Mouse (Mus musculus) Muller cell, postnatal 12 days (primary cell): ENCODE measurements around the gene Csmd2.

ENCODE experiments used
- DNase-seq: peaks from one replicate; pipeline ENCODE4 v3.0.0-alpha.2; 2015; ENCODE audit errors: inconsistent ontology term

The Csmd2 gene

GRCm38 (mm10) chr4:128241075-128241853 is 253.6 kb downstream of the Csmd2 start:
- peak; percentile 15 for DNase-seq

DNA sequence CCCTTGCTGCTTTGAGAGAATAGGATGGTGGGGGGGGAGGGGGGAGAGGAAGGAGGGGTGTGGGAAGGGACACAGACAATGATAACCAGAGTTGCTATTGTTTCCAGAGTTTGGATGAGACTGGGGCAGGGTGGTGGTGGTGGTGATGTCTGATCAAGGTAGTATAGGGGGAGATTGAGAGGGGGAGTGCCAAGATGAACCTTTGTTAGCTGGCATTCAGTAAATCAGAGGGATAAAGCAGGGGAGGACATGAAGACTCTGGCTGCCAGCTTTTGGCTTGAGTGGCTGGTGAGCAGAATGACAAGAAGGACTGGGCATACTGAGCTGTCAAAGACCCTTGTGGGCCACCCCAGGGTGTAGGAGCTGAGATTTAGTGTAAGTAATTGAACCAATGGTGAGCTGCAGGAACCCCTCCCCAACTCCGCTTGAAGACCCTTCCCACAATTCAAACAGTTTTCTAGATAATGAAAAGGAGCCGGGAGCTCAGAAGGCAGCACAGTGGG is 254.2 kb downstream of the Csmd2 start:
- DNase-seq = no peak

GRCm38 (mm10) chr4:128245201-128245600 is 257.5 kb downstream of the Csmd2 start:
- DNase-seq = no peak

GRCm38 (mm10) chr4:128248676-128249075 is 261.0 kb downstream of the Csmd2 start:
- DNase-seq = peak; percentile 22

DNA sequence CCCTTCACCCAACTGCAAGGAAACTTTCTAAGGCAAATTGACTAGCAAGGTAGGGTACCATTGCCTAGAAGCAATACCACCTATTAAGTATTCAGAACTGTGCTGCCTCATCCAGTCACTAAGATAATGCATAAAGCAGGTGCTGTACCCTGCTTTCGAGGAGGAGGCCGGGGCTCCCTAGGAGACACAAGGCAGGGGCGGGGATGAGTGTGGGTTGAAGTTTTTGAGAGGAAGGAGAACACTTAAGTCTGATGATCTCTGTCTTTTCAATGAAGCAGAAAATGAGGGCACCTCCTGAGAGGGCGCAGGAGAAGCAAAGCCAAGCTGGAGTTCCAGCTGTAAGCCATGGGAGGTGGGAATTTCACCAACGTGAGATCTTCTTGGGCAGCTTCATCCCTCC is 271.6 kb downstream of the Csmd2 start:
- DNase-seq = no peak

DNA sequence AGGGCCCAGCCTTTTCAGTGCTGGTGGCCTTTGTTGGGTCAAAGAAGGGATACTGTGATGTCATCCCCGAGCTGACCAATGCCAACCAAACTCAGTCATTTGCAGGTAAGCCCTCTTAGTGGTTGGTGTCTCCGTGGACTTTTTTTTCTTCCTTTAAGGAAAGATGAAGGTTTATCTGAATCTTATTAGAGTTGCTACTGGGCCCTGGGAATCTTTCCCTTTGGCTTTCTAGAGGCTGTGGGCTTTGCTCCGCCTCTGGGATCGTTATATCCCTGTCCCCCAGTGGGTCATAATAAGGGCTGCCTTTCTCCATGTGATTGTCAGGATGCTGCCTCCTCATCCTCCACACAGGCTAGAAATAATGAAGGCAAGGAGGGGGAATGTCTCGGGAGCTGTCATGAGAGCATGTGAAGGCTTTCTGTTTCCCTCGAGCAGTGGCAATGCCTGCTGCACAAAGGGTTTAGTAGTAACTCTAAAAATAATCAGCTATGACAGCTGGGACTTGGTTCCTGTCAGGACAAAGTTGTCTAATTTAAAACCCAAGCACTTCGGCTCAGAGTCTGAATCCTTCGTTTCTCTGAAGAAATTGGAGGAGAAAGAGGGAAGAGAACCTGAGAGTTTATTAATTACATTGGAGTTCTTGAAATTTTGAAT is 273.4 kb downstream of the Csmd2 start, which contains the start of gene Hmgb4:
TSS of gene Hmgb4 (minus strand) at position 51 of the 654 bp plus-strand sequence.
- no peak for DNase-seq

GRCm38 (mm10) chr4:128264491-128264890 is 276.8 kb downstream of the Csmd2 start:
- no peak for DNase-seq

- DNase-seq = no peak
Observed at GRCm38 (mm10) chr4:128265341-128265740, 277.7 kb downstream of the Csmd2 start.

DNA sequence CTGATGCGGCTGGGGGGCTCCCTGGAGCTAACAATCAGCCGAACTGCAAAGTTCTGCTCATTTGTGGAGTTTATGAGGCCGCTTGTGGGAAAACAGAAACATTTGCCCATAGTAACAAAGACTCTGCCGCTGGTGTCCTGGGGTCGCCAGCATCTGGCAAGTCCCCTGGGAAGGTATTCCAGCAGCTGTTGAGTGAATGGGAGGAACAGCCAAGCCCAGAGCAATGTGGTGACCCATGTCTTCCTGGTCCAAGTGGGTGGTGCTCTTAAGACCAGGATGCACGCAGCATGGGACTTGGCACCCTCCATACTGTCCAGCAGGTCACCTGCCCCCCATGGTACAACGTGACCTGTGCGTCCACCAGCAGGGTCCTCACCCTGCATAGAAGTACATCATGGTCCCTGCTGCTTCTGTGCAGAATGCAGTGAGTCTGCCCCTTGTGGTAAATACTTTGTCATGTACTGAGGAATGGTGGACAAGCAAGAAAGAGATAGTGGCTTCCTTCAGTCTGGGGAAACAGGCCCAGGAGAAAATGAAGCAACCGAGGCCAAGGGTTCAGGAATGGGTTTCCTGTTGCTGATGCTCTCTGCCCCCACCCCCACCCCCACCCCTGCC is 281.7 kb downstream of the Csmd2 start:
- DNase-seq = no peak

DNA sequence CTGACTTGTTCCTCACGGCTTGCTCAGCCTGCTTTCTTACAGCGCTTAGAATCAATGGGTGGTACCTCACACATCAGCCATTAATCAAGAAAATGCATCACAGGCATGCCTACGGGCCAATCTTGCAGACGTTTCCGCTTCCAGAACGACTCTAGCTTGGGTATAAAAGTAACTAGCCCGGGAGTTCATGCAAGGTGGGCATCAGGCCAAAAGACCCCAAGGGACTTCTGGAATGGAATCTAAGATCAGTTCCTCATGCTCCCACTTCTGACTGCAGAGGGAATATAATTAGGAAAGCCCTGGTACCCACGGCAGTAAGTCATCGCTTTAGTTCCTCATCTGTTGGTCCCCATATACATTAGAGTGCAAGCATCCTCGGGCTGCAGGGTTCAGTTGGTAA is 282.5 kb downstream of the Csmd2 start:
- no peak for DNase-seq

- no peak for DNase-seq
Observed at GRCm38 (mm10) chr4:128270931-128271330, 283.3 kb downstream of the Csmd2 start.

- DNase-seq = no peak
Observed at GRCm38 (mm10) chr4:128272501-128272900, 284.8 kb downstream of the Csmd2 start.

DNA sequence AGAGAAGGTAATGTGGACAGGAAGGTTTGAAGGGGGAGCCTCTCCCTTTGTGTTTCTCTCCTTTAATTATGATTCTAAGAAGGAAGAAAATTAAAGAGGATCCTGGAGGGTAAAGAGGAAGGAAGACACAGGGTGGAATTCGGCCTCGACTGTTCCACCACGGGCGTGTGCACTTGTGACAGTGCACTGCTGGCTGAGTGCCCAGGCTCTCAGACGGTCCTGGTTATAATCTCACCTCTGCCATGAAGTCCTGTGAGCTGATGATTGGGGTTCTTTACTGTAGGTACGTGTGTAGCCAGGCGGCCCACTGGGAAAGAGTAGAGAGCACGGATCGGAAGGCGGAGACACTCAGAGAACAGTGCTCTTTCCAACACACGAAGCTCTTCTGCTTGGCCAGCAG is 285.5 kb downstream of the Csmd2 start:
- DNase-seq = no peak

DNA sequence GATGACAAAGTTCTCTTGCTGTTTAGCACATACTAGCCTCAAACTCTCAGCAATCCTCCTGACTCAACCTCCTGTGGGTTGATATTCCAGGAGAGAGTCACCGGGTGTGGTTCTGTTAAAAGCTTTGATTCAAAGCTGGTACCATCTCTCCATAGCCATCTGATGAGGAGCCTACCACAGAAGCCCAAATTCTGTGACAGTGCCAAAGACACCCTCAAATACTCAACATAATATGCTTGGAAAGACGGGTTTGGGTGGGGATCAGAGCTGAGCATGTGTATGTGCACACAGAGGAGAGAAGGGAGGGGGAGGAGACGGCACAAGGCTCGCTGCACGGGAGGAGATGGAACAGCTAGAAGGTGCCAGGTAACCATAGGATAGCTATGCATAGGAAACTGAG is 287.5 kb downstream of the Csmd2 start:
- no peak for DNase-seq

DNA sequence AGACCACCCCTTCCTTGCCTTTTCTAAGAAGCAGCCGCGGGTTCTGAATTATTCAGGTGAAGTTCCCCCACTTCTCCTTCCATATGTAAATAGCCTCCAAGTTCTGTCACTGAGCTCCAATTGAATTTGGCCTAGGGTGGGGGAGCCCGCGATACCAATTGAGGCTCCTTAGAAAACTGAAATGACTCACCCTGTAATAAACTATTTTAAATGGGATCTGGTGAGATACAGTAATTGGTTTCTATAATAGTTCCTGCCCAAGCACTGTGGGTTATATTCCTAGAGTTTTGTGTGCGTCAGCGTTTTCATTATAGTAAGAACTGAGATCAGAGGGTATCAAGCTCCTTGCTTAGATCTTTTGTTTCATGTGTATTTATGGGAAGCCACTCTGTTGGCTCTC is 287.9 kb downstream of the Csmd2 start:
- no peak for DNase-seq

DNA sequence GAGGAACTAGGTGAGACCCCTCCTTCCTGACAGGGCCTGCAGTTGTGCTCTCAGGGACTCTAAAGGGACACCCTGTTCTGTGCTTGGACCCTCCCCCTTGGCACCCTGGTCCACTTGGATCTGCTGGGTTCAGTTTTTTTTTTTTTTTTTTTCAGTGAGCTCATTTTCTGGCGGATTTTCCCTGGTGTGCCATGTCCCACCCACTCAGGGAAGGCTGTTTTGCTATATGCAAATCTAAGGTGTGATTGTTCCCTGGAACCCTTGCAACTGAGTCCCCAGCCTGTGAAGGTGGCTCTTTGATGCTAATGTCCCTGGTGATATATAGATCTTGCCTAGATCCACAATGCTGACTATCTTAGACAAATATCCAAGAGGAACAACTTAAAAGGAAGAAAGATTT is 297.4 kb downstream of the Csmd2 start:
- no peak for DNase-seq

GRCm38 (mm10) chr4:128288095-128288494 is 300.4 kb downstream of the Csmd2 start:
- no peak for DNase-seq

- DNase-seq = no peak
Observed at GRCm38 (mm10) chr4:128304049-128304448, 316.4 kb downstream of the Csmd2 start.

GRCm38 (mm10) chr4:128306011-128306410 is 318.4 kb downstream of the Csmd2 start:
- no peak for DNase-seq

- DNase-seq = peak; percentile 37
Observed at GRCm38 (mm10) chr4:128315328-128315727, 327.7 kb downstream of the Csmd2 start.

DNA sequence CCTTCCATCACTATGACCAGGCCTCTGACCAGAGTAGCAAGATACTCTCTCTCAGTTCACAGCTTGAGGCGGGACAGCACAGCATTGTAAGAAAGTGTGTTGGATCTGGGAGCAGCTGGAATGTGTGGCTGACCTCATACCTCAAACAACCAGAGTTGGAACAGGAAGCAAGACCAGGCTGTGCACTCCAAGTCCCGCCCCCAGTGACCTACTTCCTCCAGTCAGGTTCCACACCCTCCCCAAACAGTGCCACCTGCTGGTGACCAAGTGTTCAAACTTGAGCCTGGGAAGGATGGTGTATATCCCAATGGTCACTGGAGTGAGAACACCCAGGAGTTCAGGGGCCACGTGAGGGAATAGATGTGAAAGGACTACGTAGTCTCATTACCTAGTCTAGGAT is 330.3 kb downstream of the Csmd2 start:
- peak; percentile 69 for DNase-seq

DNA sequence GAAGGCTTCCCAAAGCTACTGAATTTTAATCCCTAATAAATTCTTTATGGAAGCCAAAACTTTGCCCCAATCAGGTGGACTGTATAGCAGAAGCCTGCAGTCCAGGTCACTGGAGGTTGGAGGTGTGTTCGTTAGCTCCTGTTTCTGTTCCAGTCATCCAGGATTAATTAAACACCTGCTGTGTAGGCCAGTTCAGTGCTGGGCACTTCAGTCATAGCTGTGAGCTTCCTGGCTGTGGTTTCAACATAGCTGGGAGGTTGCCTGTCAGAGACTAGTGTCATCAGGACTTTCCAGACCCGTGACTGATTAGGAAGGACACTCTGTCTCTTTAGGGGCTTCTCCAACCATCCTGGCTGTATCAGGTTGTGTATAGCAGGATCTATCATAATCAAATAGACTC is 337.9 kb downstream of the Csmd2 start:
- DNase-seq = no peak

- no peak for DNase-seq
Observed at GRCm38 (mm10) chr4:128326755-128327154, 339.1 kb downstream of the Csmd2 start.
